Mouse (Mus musculus) heart, embryonic 13.5 days (tissue): ENCODE measurements around the gene Jchain. TPM values are rescaled to one million over a fixed set of nuclear protein-coding genes. Genes with fewer than 3 reads are reported as not detected.

Experiments
- ATAC-seq: fragments of 200-750 bp; cut with Nextera tagmentation; 2 replicates; pipeline ENCODE4 v1.8.0; 2017; ENCODE audit warnings: moderate TSS enrichment; ENCODE audit not compliant: insufficient number of reproducible peaks, low FRiP score, low TSS enrichment; ENCODE audit errors: extremely low read depth
- H3K27ac ChIP-seq: fragments of 300-500 bp; sonication (generic); replicated peaks from 2 replicates; pipeline ENCODE4 v1.5.1; 2015; ENCODE audit warnings: moderate library complexity, mild to moderate bottlenecking, inconsistent platforms
- H3K27me3 ChIP-seq: fragments of 300-500 bp; sonication (generic); replicated peaks from 2 replicates; pipeline ENCODE4 v1.6.1; 2015; ENCODE audit warnings: mild to moderate bottlenecking, inconsistent platforms
- H3K36me3 ChIP-seq: fragments of 300-500 bp; sonication (generic); 2 replicates; pipeline ENCODE4 v1.6.1; 2015; ENCODE audit warnings: mild to moderate bottlenecking, inconsistent platforms
- H3K4me1 ChIP-seq: fragments of 300-500 bp; sonication (generic); 2 replicates; pipeline ENCODE4 v1.6.1; 2015; ENCODE audit warnings: inconsistent platforms
- H3K4me2 ChIP-seq: fragments of 300-500 bp; sonication (generic); 2 replicates; pipeline ENCODE4 v1.6.1; 2015; ENCODE audit warnings: inconsistent platforms, mild to moderate bottlenecking, moderate library complexity
- H3K4me3 ChIP-seq: fragments of 300-500 bp; sonication (generic); 2 replicates; pipeline ENCODE4 v1.5.1; 2015; ENCODE audit warnings: moderate library complexity, mild to moderate bottlenecking, inconsistent platforms
- H3K9ac ChIP-seq: fragments of 300-500 bp; sonication (generic); 2 replicates; pipeline ENCODE4 v1.6.1; 2015; ENCODE audit warnings: inconsistent platforms, mild to moderate bottlenecking, moderate library complexity
- H3K9me3 ChIP-seq: fragments of 300-500 bp; sonication (generic); 2 replicates; pipeline ENCODE4 v1.6.1; 2016; ENCODE audit warnings: inconsistent platforms
- WGBS: fragments of 180-500 bp; shearing (Covaris S2); methylation state at CpG from one replicate; pipeline ENCODE4 v1.1.7; 2015; ENCODE audit warnings: mixed read lengths; 5-methylcytosine and 5-hydroxymethylcytosine counted together
- polyA plus RNA-seq: library from polyadenylated mRNA; unstranded; fragments of >200 nt; fragmentation: Nextera tagmentation; extraction: Ambion mirVana; gene quantifications from 2 replicates; pipeline ENCODE4 v1.2.1, GENCODE M21; 2015

Jchain gene
- polyA plus RNA-seq, 1 experiment from 2014 or later, result 0.29 TPM

- Histone ChIP-seq H3K9me3 (no peaks in the 10 kb centered on the region), H3K4me2 (no peak overlapping the region), H3K9ac (no peak overlapping the region), H3K27me3 (no peaks in the 10 kb centered on the region), H3K4me1 (no peaks in the 10 kb centered on the region), H3K4me3 (no peak overlapping the region), H3K36me3 (no peaks in the 10 kb centered on the region), H3K27ac (no peak overlapping the region)
- ATAC-seq, result no peak
- 52% methylated on average over 1 of the region's 1 CpGs for WGBS
These were observed 19.1 kb downstream of the Jchain start for GRCm38 (mm10) chr5:88508555-88508954.

DNA sequence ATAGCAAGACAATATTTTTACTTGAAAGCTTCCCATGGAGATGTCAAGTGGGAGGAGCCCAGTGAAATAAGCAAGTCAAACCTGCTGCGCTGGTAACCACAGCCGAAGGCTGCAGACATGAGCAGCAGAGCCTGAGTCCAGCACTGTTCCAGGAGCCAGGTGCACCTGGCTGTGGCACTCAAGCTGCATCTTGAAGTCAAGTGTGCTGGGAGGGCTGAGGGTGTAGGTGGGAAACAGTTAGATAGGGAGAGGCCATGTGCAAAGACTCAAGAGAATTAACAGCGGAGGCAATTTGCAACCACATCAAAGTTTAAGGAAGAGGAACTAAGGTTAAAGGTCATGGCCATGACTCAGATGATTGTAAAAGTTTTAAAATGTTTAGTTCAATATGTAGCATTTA is 27.9 kb downstream of the Jchain start:
- no peak for ATAC-seq
- H3K4me3 ChIP-seq, result no peak overlapping the region

GRCm38 (mm10) chr5:88491111-88491510 is 36.6 kb downstream of the Jchain start:
- WGBS, result 72% methylated on average over 5 of the region's 5 CpGs
- Histone ChIP-seq H3K4me1 (no peaks in the 10 kb centered on the region), H3K9ac (no peak overlapping the region), H3K9me3 (no peaks in the 10 kb centered on the region), H3K27me3 (no peaks in the 10 kb centered on the region), H3K27ac (no peak overlapping the region), H3K36me3 (no peaks in the 10 kb centered on the region), H3K4me2 (no peak overlapping the region), H3K4me3 (no peak overlapping the region)
- ATAC-seq, result no peak

More for the DNA sequence above, 27.9 kb downstream of the Jchain start:
- Histone ChIP-seq H3K27ac (no peak overlapping the region), H3K9me3 (no peaks in the 10 kb centered on the region), H3K36me3 (no peaks in the 10 kb centered on the region), H3K9ac (no peak overlapping the region), H3K27me3 (no peaks in the 10 kb centered on the region), H3K4me1 (no peaks in the 10 kb centered on the region), H3K4me2 (no peak overlapping the region)
- 85% methylated on average over 3 of the region's 3 CpGs for WGBS

GRCm38 (mm10) chr5:88489004-88489403 is 38.7 kb downstream of the Jchain start:
- Histone ChIP-seq H3K27ac (no peak overlapping the region), H3K36me3 (no peaks in the 10 kb centered on the region), H3K9me3 (no peaks in the 10 kb centered on the region), H3K27me3 (no peaks in the 10 kb centered on the region), H3K4me3 (no peak overlapping the region), H3K4me1 (no peaks in the 10 kb centered on the region), H3K9ac (no peak overlapping the region), H3K4me2 (no peak overlapping the region)
- 50% methylated on average over 2 of the region's 2 CpGs for WGBS
- ATAC-seq, result no peak

DNA sequence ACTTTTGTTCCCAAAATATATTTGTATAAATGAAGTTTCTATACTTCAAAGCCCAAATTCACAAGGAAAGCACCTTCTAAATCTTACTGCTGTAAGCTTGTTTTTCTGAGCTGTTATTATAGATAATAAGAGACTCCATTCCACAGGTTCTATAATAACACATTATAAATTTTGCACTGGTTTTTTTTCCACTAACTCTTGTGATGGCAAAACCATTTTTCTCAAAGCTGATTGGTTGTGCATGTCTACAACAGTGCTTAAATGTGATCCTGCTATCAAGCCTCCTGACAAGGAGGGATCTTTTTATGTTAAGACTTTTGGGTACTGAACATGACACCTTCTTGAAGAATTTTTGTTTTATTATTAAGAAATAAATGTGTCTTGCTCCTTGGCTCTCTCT is 40.0 kb downstream of the Jchain start, which contains the start of gene Enam:
Enam (plus strand) TSS at position 301 of the 400 bp plus-strand sequence.
- H3K9ac ChIP-seq, result no peak within 1 kb of the TSS
- H3K4me3 ChIP-seq, result no peak within 1 kb of the TSS
- no peaks in the 10 kb centered on the region for H3K36me3 ChIP-seq
- no peak within 1 kb of the TSS for H3K4me2 ChIP-seq
- no peak within 1 kb of the TSS for H3K27ac ChIP-seq
- H3K9me3 ChIP-seq, result no peaks in the 10 kb centered on the region
- ATAC-seq, result no peak
- no peaks in the 10 kb centered on the region for H3K27me3 ChIP-seq
- no peaks in the 10 kb centered on the region for H3K4me1 ChIP-seq

Other genes starting within 250 kb of the Jchain start
- not detected in 2 replicates for gene Prol1, start 210.6 kb downstream of the Jchain start, polyA plus RNA-seq
- gene Amtn, start 151.8 kb downstream of the Jchain start, polyA plus RNA-seq, result not detected in 2 replicates
- gene Ambn, start 71.9 kb downstream of the Jchain start, polyA plus RNA-seq, result not detected in 2 replicates
- gene Enam, start 39.9 kb downstream of the Jchain start, polyA plus RNA-seq, result not detected in 2 replicates
- 44.0 and 49.1 TPM in 2 replicates for gene Utp3, start 26.6 kb upstream of the Jchain start, polyA plus RNA-seq
- 8.5 and 9.2 TPM in 2 replicates for gene Rufy3, start 37.1 kb upstream of the Jchain start, polyA plus RNA-seq
- gene Grsf1, start 148.3 kb upstream of the Jchain start, polyA plus RNA-seq, result 61.5 and 65.6 TPM in 2 replicates
- gene Mob1b, start 193.0 kb upstream of the Jchain start, polyA plus RNA-seq, result 16.8 and 17.7 TPM in 2 replicates
- gene Dck, start 237.1 kb upstream of the Jchain start, polyA plus RNA-seq, result 34.8 and 37.8 TPM in 2 replicates